Mouse (Mus musculus) lung, postnatal 14 days (tissue): ENCODE data around the gene Hoxa11.

Experiments used
- DNase-seq: peaks from one replicate; pipeline ENCODE4 v3.0.0; 2021

Hoxa11 gene

DNA sequence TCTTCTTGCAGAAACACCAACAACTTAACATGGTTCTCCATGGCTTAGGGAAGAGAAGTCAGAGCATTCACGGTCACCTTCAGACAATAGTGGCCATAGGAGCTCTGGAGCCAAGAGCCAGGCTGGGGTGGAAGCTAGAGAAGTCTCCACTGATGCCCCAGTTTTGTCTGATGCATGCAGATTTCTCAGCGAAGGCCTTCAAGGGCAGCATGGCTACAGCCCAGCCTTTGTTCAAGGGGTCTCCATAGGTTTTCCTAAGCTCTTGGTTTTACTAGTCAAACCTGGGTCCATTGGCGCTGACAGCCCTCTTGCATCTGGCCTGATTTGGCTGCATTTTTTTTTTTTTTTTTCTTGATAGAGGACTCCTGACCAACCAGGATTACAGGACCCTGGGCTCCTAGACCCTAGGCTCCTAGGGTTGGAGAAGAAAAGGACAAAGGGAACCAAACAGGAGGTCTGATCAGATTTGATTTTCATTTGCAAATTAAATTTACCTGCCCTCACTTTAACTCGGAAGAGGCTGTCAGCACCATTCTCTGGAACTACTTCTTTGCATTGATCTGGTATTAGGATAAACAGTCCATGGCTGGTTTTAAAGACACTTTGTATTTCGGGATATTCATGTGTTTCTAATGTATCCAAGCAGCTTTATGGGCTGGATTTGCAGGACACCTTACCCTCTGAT lies 18.6 kb upstream of the Hoxa11 start:
- no peak for DNase-seq

DNA sequence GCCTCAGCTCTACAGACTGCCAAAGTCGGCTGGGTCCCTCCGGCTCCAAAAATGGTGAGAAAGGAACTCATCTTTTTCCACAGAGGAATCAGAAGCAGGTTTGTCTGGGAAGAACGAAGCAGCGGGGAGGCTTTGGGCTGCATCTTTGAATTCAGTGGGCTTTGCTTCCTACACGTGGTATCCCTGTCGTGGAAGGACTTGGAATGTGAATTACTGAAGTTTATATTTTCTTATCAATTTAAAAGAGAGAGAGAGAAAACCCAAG lies 17.6 kb upstream of the Hoxa11 start:
- DNase-seq: no peak

DNA sequence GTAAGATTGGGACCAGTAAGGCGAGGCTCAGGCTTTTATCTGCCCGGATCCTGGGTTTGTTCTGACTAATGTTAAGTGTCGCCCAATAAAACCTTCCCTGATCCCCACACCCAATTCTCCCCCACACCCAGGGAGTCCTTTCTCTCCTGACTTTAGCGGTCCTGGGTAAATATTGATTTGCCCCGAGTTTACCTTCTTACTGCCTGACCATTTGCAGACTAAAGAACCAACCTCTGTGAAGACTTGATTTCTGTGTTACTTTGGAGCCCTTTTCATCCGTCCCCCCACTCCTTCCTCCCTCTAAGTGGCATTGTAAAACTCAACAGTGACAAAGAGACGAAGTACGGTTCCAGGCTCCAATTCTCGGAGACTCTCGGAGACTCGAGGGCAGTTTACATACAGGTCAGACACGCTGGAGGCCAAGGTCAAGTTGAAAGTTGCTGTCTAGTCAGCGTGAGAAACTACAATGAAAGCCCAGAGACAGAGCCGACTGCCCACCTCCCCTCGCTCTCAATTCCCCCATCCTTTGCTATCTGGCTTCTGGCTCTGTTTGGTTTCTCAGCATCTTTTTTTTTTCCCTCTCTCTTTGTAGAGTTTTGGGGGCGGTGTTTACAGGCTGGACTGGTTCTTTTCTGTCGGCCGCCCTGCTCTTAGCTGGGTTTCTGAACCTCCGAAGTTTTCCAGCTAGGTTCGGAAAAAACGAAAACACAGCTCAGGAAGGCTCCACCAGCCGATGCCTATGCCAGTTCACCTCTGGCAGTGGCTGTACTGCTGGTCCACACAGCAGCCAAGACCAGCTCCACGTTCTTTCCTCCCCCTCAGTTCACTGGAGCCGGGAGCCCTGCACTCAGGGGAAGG lies 17.1 kb upstream of the Hoxa11 start:
- no peak for DNase-seq

DNA sequence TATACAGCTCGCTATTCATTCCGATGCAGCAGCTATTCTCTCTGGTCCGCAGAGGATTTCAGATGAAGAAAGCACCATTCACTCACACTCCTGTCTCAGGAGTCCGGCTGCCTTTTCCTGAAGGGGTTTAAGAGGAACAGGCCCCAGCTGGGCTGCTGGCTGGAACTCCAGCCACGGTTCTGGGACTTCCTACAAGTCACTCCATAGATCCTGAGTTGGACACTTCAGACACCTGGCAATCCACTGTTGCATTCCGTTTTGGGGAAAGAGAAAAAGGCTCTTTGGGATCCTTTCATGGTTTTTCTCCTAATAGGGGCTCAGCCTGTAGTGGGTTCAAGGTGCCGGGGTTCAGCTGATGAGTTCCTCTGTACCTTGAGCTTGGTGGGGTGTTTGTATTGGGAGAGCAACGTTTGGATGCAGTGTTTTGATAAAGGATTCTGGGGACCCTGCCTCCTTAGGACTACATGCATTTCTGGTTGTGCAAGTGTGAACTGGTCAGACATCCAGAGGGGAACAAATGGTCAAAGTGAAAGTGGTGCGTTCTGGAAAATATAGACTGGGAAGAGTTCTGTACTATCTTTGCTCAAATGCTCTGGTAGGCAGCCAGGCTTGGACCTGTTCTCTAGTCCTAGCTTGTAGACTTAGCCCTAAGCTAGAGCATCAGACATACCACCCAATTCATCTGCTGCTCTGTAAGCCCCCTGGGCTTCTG lies 16.3 kb upstream of the Hoxa11 start:
- no peak for DNase-seq

DNA sequence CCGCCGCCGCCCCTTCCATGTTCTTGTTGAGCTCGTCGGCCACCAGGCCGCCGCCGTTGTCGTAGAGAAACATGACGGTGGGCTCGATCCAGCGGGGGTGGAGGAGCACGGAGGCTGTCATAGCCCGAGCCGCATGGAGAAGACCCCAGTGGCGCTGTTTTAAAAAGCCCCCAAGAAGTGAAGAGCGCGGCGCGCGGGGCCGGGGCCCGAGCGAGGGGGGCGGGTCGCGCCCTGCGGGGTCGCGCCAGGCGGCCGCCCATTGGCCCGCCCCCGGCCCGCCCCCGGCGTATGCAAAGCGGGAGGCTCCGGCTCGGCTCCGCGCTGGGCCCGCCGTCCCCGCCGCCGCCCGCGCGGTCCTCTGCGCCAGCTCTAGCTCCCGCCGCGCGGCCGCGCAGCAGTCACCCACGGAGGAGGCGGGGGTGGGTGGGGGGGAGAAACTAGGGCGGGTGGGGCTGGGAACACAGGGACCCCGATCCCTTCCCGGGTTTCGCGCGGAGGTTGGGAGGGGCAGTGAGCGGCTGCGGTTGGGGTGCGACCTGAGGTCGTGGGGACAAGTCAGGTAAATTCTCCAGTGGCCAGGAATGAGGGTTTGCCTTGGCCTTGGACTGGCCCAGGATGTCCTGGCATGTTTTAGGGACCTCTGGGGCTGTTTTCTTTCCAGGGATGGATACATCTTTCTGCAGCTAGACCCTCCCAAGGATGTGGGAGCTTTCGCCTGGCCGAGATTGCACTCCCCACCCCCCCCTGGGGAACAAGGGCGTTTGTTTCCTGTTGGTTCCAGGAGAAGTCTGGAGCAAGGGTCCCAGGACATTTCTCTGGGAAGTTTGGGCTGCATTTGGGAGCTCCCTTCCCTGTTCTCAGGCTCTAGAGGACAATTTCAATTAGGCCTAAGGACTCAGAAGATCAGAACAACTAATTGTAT lies 15.3 kb upstream of the Hoxa11 start, which contains the start of gene Hoxa13:
Hoxa13 (minus strand) TSS at position 227 of the 922 bp plus-strand sequence.
- no peak for DNase-seq

- DNase-seq: no peak
These were observed 14.2 kb upstream of the Hoxa11 start for GRCm38 (mm10) chr6:52259811-52260261.

- DNase-seq: no peak
These were observed 13.6 kb upstream of the Hoxa11 start for GRCm38 (mm10) chr6:52259081-52259790.

- DNase-seq: peak; percentile 90
These were observed 11.3 kb upstream of the Hoxa11 start for GRCm38 (mm10) chr6:52256956-52257355.

DNA sequence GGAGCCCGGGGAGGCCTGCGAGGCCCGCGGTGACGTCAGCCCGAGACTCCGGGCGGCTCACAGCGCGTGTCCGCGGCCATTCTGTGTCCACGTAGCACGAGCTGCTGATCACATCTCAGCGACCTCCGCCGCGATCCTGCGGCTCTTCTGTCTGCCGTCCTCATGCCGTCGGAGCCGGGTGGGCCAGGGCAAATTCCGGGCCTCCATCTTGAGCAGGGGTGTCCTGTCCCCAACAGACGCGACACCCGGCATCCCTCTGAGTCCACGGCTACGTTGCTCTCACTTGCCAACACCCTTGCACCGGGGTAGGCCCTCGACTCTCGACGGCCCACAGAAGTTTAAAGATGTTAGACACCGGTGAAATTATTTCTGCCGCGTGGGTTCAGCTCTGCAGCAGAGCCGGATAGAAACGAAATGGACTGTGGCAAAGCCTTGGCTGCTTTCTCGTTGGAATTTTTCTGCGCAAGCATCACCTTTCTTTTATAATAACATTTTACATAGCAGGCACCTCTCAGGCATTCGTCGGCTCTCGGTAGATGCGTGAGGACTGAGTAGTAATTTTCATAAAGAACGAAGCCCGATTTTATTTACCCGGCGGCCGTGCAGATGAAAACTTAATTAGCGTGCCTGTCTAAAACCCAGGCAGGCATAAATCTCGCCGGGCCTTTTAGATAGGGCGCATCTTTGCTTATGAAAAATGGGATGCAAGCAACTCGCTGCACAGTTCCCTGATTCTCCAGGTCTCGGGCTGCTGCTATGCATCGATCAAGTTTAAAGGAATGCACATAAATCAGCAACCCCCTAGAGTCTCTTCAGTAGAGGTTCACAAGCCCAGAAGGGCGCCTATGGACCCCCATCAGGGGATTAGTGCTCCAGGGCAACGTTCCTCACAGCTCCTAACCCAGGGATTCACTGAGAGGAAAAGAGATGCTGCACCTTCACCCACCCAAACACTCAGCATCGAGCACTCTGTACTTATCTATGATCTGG lies 8.2 kb upstream of the Hoxa11 start:
- DNase-seq: no peak

DNA sequence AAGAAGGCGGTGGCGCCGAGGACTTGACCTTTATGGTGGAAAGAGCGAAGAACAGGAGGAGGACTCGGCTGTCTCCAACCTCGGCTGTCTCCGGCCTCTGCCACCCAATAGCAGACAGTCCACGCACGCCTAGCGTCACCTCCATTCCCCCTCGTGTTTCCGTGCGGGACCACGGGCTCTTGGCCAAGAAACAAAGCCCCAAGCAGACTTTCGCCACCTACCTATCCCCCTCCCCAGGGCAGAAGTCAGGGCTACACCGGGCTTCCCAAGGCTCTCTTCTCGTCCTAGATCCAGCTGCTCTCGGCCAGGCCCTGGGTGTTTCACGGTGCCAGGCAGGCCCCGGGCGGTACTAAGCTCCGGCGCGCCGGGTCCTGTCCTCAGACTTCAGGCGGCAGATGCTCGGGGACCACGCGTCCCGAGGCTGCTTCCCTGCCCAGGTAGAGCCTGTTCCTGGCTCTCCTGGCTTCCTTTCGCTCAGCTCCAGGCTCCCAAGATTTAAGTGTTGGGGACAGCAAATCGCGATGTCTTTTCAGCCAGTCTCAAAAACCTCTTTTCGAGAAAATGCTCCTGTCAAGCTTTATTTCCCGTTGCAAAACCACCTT lies 7.3 kb upstream of the Hoxa11 start:
- DNase-seq: no peak

DNA sequence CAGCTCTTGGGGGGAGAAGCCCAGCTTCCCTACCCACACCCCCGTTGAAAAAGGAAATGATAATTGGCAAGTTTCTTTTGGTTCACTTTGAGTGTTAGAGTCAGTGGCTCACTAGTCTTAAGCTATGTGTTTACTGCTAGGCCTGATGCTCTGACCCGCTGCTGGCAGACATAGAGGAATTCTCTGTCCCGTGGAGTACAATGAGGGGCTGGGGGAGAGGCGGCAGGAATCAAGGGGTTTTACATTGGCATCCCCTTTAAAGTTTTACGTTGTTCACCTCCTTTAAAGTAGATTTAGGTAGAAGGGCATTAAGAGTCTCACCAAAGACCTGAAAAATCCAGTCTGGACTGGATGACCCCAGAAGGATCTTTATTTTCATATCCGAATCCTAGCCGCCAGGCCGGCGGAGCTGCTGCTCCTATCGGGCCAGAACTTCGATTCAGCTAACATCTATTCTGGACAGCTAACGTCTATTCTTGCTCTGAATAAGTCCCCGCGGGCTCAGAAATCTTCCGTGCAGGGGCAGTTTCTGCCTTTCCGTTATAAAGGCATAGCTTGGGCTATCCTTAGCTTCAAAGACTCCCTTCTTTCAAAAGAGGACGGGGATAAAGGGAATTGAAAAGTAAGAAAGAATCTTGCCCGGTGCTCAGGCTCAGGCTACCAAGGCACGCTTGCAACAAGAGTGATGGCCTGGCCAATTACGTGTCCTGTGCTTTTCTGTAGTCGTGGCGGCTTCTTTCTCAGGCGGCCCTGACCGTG lies 6.6 kb upstream of the Hoxa11 start:
- no peak for DNase-seq

GRCm38 (mm10) chr6:52251177-52251879 lies 5.7 kb upstream of the Hoxa11 start:
- DNase-seq: no peak

- no peak for DNase-seq
These were observed 4.2 kb upstream of the Hoxa11 start for GRCm38 (mm10) chr6:52249826-52250225.

- DNase-seq: no peak
These were observed 3.8 kb upstream of the Hoxa11 start for GRCm38 (mm10) chr6:52249415-52249738.

DNA sequence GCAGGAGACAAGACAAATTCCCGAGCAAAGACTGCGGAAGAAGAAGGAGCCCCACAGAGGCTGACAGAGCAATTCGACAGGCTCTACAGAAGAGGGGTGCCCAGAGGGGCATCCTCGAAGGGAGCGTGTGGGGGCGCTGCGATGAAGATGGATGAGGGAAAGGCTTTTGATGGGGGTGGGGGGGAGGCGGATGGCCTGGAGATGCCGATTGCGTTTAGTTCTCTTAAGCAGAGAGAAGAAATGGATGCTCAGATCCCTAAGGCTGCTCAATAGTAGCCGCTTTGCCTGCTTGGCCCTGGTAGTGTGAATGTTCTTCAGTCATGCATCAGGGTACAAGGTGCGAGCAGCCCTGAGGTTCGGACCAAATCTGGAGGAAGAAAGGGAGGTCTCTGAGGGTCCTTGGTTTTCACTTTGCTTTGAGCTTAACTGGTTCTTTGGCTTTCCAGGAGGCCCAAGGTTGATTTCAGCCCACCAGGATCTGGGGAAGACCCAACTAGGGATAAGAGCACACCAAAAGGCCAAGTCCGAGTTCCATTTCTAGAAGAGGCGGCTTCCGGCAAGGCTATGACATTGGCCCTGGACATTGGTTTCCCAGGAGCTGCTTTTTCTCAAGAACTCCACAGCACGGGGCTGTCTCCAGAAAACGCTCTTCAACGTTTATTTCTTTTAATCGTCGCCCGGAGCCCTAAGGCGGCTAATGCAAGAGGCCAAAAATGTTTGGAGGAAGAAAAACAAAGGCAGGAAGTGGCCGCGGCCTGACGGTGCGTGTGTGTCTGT lies 3.2 kb upstream of the Hoxa11 start:
- no peak for DNase-seq

DNA sequence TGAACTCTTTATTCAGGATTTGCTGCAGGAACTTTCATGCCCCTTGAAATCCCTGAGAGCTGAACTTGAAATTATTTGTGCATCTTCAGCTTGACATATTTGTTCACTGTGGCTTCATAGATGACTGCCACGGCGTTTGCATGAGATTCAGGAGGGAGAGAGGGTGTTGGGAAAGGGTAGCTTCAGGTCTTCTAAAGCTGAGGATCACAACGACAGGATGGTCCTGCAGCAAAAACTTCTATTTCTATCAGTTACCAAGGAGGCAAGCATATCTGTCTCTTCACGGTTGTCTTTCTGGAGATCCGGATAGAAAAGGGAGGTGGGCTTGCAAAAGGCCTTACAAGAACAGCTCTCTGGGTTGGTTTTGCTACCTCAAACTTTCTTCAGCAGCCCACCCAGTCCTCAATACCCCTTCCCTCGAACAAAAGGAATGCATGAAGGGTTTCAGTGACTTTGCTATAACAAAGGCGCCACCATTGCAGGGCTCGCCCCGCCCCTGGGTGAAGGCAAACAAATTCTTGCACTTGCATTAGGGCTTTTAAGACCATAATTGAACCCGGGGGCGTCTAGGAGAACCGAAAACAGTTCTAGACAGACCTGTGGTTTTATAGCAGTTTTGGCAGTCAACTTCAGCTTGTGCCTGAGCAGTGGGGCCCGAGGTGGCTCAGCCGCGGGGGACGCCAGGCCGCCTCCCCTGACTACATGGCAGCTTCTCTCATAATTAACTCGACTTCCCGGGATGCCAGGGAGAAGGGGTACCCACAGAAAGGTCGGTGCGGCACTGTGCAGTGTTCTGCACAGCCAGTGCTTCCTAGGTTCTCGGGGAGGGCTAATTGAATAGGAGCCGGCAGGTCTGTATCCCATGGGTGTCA lies 2.4 kb upstream of the Hoxa11 start:
- DNase-seq: no peak

- no peak for DNase-seq
These were observed 1.3 kb upstream of the Hoxa11 start for GRCm38 (mm10) chr6:52246916-52247315.
